Mouse (Mus musculus) ovary, adult 18-20 months (tissue): Measurements from ENCODE around the gene Zfp3.

ENCODE experiments used
- DNase-seq: peaks from one replicate; pipeline ENCODE4 v3.0.0; 2022; ENCODE audit warnings: low spot score, mixed read lengths

Gene Zfp3

DNA sequence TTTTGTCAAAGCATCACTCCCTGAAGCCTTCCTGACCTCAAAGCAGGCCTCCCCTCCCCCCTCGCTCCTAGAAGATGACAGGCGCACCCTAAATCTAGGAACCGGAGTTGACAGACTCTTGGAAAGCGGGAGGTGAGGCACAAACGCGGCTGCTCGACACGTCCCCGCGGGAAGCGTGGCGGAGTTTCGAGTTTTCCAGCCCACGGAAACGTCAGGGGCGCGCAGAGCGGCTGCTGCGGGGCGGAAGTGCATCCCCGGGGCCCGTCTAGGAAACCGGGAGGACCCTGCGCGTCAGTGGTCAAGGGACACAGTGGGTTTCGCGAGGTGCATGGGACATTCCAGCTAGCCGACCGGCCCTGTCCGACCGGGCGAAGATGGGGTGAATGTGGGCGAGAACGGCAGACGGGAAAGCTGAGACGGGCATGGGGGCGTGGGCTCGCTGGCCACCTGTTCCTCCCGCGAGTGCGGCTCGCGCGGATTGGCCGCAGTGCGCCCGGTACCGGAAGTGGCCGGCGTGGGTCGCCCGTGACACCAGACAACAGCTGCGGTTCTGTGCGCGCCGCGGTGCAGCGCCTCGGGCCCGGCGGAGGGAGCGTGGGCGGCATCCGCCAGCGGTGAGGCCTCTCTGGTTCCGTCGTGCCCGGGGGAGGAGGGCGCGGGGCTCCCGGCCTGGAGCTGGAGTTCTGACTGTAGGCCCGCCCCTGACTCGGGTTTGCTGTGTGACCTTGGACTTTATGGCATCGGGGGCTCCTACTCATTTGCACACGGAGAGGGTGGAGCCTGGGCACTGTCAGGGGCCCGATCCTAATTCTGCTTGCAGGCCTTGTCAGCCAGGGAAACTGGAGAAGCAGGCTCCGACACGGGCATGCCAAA is at the start of gene Zfp3:
Gene Zfp3 (plus strand): TSS at position 274 of the 873 bp plus-strand sequence.
- DNase-seq: peak; percentile 67

DNA sequence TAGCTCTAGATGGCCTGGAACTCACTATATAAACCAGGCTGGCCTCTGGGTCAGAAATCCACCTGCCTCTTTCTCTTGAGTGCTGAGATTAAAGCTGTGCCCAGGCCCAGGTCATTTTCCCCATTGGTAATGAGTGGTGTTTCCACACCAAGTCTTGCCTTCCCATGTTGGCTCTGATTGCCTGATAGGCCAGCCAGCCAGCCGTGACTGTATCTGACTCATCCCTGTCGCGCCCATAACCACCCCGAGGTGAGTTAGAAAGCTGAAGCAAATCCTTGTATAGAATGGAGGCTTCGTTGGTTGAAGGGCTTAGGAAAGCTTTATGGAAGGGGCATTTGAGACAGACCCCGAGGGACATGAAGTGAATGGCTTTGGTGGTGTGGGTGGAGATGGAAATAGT is 48.2 kb upstream of the Zfp3 start:
- DNase-seq: no peak

DNA sequence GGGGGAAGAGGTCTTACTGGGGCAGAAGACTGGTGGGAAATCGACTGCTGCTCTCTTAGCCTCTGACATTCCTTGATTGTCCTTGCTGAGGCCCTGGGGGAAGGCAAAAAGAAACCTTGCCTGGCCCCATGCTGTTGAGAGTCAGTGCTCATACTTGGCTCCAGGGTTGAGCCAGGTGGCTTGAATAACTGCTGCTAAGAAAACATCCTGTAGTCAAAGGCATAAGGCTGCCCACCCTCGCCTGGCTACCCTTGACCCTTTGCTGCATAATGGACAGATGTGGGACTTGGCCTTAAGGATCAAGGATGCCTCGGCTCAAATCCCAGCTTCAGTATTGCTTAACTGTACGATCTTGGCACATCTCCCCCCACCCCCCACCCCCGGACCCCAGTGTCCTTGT is 45.5 kb upstream of the Zfp3 start:
- no peak for DNase-seq

DNA sequence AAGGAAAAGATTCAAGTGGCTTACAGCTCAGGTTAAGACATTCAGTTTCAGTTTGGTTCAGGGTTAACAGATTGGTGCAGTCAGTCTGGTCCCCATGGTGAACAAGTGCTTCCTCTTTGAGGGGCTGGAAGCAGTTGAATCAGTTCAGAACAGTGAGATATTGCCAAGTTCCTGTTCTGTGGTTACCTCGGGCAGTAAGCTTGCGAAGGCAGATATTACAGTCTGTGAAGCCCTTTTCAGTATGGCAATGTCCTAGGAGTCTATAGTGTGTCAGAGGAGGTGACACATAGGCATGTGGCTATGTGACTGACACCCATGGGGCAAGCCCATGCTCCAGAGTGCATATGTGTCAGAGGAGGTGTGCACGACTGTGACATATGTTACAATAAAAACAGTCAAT is 43.4 kb upstream of the Zfp3 start:
- no peak for DNase-seq

DNA sequence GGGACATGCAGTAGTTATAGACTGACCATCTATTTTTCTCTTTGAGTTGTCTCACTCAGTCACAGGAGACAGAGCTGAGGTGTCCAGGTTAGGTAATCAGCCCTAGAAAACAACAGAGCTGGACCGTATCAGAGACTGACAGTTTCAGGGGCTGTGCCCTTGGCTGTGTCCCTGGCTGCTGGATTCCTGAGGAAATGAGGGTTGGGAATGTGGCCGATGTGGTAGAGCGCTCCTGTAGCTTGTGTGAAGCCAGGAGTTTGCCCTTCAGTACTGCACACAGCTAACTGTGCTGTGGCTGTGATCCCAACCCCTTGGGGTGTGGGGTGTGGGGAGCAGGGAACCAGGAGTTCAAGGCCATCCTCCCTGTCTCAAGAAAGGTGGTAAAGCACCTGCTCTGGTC is 42.9 kb upstream of the Zfp3 start:
- no peak for DNase-seq

DNA sequence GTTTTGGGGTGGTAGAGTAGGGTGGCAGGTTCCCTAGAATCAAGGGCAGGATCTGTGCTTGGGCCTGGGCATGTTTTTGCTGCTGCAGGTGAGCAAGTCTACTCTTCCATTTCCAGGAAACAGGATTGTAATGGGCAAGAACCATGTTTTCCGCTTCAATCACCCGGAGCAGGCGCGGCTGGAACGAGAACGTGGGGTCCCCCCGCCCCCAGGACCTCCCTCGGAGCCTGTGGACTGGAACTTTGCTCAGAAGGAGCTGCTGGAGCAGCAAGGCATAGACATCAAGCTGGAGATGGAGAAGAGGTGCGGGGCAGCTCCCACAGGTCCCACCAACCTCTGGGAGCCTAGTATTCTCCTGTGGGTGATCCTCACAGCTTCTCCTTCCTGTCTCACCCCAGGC is 39.3 kb upstream of the Zfp3 start:
- DNase-seq: no peak

DNA sequence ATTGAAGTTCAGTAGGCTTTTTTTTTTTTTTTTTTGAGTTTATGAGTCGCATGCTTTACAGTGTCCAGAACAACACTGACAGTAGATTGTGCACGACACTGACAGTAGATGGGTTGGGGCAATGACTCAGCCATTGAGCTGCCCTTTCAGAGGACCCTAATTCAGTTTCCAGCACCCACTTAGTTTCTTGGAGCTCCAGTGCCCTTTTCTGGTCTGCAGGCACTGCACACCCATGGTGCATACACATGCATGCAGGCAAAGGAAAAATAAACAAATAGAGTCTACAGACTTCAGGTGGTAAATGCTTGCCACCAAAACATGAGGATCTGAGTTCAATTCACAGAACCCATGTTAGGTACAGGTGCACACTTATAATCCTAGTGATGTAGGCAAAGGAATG is 37.4 kb upstream of the Zfp3 start:
- no peak for DNase-seq

DNA sequence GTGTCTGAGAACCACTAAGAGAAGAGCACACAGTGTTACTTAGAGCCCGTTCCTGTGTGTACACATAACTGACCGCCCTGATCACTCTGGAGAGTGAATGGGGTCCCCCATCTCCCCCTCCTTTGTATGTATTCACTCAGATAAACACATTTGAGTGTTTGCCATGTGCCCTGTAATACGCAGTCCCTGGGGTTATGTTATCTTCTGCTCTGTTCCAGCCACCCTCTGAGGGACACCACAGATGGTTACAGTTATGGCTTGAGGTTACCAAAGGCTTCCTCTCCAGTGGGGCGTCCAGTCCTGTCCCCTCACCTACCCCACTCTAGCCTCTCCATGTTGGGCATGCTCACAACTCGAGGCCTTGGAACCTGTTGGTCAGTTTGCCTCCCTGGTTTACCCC is 36.6 kb upstream of the Zfp3 start:
- no peak for DNase-seq

DNA sequence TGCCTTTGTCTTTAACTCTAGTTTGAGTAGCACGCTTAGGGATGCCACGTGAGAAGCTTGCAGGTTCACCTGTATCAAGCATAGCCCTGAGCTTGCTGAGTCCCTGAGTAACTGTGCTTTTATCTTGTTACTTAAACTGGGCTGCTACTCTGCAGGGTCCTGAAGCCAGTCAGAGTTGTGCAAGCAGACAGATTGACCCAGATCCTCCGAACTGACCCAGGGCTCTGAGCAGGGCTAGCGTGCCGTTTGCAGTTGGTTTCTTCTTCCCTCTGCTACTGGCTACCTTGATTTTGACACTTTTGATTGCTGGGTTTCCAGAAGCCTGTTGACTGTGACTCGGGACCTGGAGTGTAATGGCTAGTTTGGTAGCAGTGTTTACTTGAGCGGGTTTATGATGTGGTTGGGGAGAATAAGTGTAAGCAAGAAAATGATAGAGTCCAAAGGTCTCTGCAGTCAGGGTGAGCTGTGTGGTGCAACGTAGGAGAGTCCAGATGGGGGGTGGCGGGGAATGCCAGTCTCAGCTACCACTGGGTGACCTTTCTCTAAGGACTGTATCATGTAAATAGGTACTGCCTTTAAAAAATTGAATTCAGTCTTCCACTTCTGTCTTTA is 33.5 kb upstream of the Zfp3 start:
- DNase-seq: no peak

DNA sequence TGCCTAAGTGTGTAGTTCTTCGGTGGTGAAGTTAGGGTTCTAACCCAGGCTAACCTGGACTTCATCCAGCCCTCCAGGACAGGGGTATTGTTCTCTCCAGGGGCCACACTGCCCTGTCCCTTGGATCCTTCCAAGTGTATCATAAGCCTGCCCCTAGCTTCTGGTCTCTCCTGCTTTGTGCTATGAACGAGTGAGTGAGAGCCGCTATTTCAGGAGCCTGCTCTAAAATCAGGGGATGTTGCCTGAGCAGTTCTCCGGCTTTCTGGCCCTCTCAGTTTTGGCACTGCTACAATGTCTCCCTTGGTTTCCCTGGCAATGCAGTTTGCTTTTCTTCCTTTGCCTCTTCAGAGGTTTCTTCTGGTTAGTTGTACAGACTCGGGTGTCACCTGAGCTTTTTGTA is 32.8 kb upstream of the Zfp3 start:
- no peak for DNase-seq

DNA sequence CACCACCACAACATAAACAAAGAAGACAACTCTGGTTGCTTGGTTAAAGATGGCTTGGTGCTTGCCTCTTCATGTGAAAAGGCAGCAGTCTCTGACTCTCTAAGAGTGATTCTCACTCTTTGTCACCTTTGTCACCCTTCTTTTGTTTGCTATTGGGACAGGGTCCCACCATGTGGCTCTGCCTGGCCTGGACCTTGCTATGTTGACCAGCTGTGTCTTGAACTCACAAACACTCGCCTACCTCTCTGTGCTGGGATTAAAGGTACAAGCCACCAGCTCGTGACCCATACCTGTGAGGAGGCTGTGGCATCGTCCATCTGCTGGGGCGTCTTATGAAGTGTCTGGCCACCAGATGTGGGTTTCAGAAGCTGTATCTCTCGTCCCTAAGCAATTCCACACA is 30.8 kb upstream of the Zfp3 start:
- DNase-seq: no peak

DNA sequence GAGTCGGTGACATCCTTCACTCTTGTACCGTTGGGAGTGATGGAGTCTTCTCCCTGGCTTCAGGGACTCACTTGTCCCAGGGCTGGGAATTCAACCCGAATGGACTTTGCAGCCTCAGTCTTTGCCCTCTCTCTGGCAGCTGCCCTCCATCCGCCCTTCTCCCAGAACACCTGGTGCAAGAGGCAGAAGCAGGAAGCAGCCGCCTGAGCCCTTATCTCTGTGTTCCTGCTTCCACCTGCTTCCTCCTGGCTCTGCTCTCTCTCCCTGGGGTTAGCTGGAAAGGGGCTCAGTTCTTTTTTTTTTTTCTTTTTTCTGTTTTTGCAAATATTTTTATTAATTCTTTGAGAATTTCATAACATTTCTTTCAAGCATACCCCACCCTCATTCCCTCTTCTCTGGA is 26.3 kb upstream of the Zfp3 start:
- no peak for DNase-seq

DNA sequence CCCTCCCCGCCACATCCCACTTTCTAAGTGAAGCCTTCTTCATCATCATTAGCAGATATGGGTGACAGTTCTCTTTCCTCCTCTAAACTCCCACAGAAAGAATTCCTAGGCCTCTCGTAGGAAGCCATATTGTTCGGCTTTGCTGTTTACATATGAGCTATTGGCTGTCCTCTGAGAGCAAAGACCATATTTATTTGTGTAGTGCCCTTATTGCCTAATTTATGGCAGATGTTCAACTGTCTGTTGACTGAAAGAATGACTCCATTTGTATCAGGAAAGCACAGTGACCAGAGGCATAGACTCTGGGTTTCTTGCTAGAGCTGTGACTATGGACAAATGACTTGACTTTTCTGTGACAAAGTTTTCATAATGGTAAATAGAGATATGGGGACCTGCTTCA is 22.4 kb upstream of the Zfp3 start:
- DNase-seq: no peak

DNA sequence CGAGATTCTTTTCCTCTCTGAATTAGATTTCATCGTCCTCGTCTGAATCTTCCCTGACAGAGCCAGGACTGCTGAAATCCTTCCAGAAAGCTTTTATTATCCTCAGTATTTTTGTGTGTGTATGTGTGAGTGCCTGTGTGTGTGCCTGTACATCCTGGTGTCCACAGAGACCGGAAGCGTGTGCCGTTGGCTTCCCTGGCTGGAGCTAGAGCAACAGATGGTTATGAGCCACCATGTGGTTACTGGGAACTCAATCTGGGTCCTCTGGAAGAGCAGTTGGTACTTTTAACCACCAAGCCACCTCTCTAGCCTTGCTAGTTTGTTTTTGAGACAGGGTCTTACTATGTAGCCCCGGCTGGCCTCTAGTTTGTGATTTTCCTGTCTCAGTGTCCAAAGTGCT is 21.9 kb upstream of the Zfp3 start:
- DNase-seq: no peak

DNA sequence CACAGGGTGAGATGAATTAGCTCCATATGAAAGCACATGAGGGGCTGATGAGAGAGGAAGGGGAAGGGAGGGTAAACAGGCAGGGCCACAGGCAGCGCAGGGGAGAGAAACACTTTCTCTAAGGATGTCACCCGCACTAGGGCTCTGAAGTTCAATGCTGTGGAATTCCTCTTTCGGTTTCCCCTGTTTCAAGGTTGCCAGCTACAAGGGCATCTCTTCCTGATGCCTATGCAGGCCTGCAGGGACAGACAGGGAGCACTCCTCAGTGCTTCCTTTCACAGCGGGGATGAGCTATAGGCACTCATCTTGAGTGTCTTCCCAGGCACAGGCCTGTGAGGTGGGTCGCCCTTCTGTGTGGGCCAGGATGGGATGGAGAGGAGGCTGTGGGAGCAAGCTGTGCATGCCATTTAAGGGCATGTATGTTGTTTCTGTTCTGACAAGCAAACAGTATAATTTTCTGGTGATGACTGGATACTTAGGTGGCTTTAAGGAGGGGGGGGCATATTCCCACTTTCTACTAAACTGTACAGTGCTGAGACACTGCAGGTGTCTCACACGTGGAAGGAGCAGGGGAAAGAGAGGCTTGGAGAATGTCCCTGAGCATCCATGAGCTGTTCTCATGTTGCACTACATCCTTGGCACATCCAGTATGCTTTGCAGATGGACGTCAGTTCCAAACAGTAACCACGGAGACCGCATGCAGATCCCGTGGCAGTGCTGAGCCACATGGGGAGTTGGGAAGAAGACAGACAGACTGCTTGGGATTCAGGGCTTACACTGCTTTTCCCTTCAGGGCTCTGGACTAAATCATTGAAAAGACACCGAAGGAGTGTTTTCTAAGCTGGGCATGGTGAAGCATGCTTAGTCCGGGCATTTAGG is 21.2 kb upstream of the Zfp3 start:
- no peak for DNase-seq

DNA sequence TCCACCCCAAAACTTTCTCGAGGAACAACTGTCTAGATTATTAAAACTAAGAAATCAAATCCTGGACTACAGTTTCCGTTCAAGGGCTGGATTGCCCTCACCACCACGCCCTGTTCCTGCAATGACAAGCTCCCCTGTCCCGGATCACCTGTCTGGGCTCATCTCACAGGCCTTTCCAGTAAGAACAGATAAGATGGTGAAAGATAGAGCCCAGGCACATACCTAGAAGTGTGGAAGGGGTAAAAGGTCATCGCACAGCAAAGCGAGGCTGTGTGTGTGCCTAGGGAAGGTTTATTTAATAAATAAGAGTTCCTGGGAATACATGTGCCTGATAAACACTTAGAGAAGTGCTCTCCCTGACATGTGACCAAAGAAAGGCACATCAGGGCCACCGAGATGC is 18.4 kb upstream of the Zfp3 start:
- DNase-seq: no peak

DNA sequence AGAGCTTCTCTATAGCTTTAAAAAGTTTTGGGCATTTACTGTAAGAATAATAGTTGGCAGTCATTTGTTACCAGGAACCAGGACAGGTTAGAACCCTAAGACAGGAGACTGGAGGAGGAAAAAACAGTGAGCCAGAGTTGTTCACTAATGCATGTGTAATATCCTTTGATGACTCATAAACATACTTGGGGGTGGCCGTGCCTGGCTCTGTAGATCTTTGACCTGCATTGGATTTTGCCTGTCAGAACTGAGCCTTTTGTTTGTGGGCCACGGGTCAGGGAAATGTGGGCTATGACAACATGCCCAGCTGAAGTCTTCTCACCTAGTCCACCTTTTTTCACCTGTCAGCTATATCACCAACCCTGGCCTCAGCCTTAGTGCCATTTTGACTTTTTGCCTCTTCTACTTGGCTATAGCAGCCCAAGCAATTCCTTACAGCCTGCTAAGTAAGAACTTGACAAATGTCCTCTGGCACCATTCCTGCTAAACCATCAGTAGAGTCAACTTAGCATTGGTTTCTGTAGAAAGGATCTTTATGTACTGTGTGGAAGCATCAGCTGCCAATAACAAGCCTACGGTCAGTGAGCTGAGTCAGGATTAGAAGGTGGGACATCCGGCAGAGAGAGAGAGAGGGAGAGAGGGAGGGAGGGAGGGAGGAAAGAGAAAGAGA is 16.0 kb upstream of the Zfp3 start:
- no peak for DNase-seq

DNA sequence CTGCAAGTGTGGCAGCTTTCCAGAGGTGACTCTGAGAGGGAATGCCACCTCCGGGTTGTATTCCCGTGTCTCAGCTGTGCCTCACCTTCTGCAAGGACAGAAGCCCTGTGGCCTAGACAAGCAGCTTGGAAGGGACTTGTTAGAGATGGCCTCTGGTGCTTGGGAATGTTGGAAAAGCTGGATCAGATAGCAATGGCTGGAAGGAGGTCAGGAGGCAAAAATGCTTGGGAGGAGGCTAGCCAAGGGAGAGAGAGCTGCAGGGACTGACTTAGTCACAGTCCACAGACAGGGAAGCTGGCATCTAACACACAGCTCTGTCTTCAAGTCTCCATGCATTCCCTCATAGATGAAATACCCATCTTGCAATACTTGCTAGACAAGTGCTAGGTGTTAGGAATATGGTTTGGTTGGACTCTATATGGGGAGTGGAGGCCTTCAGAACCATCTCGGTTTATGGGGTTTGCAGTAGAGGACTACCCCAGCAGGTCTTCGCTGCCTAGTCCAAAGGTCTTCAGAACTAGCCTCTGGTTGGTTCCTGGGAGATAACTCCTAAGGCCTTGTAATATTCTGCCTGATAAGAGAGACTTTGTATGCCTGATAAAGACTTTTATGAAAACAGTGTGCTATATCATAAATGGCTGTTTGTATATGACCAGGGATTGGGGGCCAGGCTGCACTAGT is 11.5 kb upstream of the Zfp3 start:
- no peak for DNase-seq

DNA sequence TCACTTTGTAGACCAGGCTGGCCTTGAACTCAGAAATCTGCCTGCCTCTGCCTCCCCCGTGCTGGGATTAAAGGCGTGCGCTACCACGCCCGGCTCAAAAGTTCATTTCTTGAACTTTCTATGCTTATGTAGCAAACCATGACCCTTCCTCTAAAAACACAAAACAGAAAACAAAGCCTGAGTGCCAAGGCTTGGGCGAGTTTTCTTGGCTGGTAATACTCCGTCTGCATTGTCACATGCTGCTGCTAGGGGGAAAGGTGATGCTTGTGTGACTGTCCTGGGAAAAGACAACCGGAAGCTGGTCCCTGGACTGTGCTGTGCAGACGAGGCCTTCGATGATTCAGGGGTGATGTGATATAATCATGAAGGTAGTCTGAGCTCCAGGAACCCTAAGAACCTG is 10.9 kb upstream of the Zfp3 start:
- DNase-seq: no peak

DNA sequence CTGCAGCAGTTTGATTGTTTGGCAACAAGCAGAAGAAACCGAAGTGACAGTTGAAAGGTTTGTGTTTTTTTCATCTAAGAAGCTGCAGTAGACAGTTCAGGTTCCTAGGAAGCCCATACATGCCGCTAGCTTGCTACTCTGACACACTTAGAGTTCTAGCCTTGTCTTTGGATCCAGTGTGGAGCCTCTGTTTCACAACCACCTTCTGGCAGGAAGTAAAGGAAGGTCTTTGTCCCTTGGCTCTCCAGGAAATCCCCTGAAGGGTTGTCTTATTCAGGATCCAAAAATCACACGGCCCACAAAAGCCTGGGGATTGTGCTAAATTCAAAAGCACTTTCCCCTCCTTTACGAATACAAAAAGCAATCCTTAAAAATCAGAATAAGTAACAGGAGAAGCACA is 9.5 kb upstream of the Zfp3 start:
- no peak for DNase-seq

DNA sequence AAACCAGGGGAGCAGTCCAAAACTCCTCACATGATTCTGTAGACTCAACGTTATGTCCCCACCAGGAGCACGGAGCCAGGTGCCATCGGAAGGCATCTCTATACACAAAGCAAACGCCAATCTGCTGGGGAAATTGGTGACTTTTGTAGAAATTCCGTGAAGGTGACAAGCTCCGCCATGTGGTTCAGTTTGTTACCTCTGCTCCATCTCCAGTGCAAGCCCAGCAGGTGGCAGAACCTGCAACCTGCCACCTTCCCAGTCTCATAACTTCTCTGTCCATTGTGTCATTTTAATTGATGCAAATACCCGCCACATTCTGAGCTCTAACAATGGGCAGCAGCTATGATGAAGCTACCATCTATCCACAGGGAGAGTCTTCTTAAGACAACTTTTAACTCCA is 9.1 kb upstream of the Zfp3 start:
- DNase-seq: no peak

DNA sequence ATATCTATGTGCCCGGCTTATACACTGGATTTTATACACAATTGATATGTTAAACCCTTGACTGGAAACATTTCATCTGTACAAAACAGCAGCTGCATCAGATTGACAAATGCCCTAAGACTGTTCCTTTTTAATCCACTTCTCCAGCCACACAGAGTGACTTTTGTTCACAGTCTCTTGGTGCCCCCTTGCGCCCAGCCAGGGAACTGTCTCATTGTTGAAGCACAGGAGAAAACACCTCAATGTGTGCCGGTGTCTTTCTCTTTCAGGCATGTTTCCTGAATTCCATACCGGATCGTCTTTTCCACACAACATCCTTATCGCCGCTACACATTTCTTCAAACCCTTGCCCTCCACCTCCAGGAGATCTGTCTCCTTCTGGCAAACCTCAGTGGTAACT is 8.4 kb upstream of the Zfp3 start:
- DNase-seq: peak; percentile 34
